Mouse (Mus musculus): ENCODE data around the gene Pitpnc1. TPM values are rescaled to one million over a fixed set of nuclear protein-coding genes. Genes with fewer than 3 reads are reported as not detected.

Gene Pitpnc1
- polyA plus RNA-seq, 1 experiment from 2014 or later = 46.7 TPM

GRCm38 (mm10) chr11:107410804-107411203, 59.7 kb downstream of the Pitpnc1 start:
- 84% methylated on average over 7 of the region's 7 CpGs for WGBS
- peaks cover 36% of the 10 kb centered on the region for H3K4me1 ChIP-seq
- no peaks in the 10 kb centered on the region for H3K27me3 ChIP-seq
- no peaks in the 10 kb centered on the region for H3K9me3 ChIP-seq
- H3K4me2 ChIP-seq (replicated peaks) = no peak overlapping the region
- H3K36me3 ChIP-seq = no peaks in the 10 kb centered on the region
- no peak overlapping the region for H3K9ac ChIP-seq (replicated peaks)
- no peak for ATAC-seq (replicated peaks)
- H3K4me3 ChIP-seq = no peak overlapping the region
- H3K27ac ChIP-seq (replicated peaks) = no peak overlapping the region

GRCm38 (mm10) chr11:107410090-107410732, 60.3 kb downstream of the Pitpnc1 start:
- no peak overlapping the region for H3K27ac ChIP-seq (replicated peaks)
- H3K9me3 ChIP-seq = no peaks in the 10 kb centered on the region
- H3K27me3 ChIP-seq = no peaks in the 10 kb centered on the region
- H3K4me3 ChIP-seq = no peak overlapping the region
- 77% methylated on average over 5 of the region's 5 CpGs for WGBS
- H3K36me3 ChIP-seq = no peaks in the 10 kb centered on the region
- H3K9ac ChIP-seq (replicated peaks) = no peak overlapping the region
- peaks cover 30% of the 10 kb centered on the region for H3K4me1 ChIP-seq
- no peak for ATAC-seq (replicated peaks)
- no peak overlapping the region for H3K4me2 ChIP-seq (replicated peaks)

- 94% methylated on average over 7 of the region's 7 CpGs for WGBS
- H3K27me3 ChIP-seq = no peaks in the 10 kb centered on the region
- H3K4me3 ChIP-seq = no peak overlapping the region
- H3K9ac ChIP-seq (replicated peaks) = no peak overlapping the region
- H3K27ac ChIP-seq (replicated peaks) = no peak overlapping the region
- no peaks in the 10 kb centered on the region for H3K9me3 ChIP-seq
- no peak for ATAC-seq (replicated peaks)
- no peaks in the 10 kb centered on the region for H3K36me3 ChIP-seq
- H3K4me1 ChIP-seq = peaks cover 18% of the 10 kb centered on the region
- H3K4me2 ChIP-seq (replicated peaks) = no peak overlapping the region
Observed at GRCm38 (mm10) chr11:107408886-107409285, 61.6 kb downstream of the Pitpnc1 start.

GRCm38 (mm10) chr11:107407698-107408097, 62.8 kb downstream of the Pitpnc1 start:
- Histone ChIP-seq H3K27me3 (no peaks in the 10 kb centered on the region), H3K4me3 (no peak overlapping the region), H3K36me3 (no peaks in the 10 kb centered on the region), H3K27ac (replicated peaks) (no peak overlapping the region), H3K4me2 (replicated peaks) (no peak overlapping the region), H3K4me1 (peaks cover 6% of the 10 kb centered on the region), H3K9ac (replicated peaks) (no peak overlapping the region), H3K9me3 (no peaks in the 10 kb centered on the region)
- ATAC-seq (replicated peaks) = no peak
- WGBS = 91% methylated on average over 9 of the region's 9 CpGs

GRCm38 (mm10) chr11:107405606-107406333, 64.7 kb downstream of the Pitpnc1 start:
- no peak for ATAC-seq (replicated peaks)
- Histone ChIP-seq H3K4me3 (no peak overlapping the region), H3K4me1 (no peaks in the 10 kb centered on the region), H3K9me3 (no peaks in the 10 kb centered on the region), H3K36me3 (no peaks in the 10 kb centered on the region), H3K9ac (replicated peaks) (no peak overlapping the region), H3K27me3 (no peaks in the 10 kb centered on the region), H3K27ac (replicated peaks) (no peak overlapping the region), H3K4me2 (replicated peaks) (no peak overlapping the region)
- WGBS = 94% methylated on average over 11 of the region's 11 CpGs

- H3K36me3 ChIP-seq = no peaks in the 10 kb centered on the region
- H3K4me3 ChIP-seq = no peak overlapping the region
- no peak overlapping the region for H3K27ac ChIP-seq (replicated peaks)
- H3K9me3 ChIP-seq = no peaks in the 10 kb centered on the region
- no peak overlapping the region for H3K4me2 ChIP-seq (replicated peaks)
- no peak for ATAC-seq (replicated peaks)
- no peak overlapping the region for H3K9ac ChIP-seq (replicated peaks)
- no peaks in the 10 kb centered on the region for H3K27me3 ChIP-seq
- 88% methylated on average over 10 of the region's 10 CpGs for WGBS
- H3K4me1 ChIP-seq = no peaks in the 10 kb centered on the region
Observed at GRCm38 (mm10) chr11:107403309-107403708, 67.2 kb downstream of the Pitpnc1 start.

- H3K36me3 ChIP-seq = no peaks in the 10 kb centered on the region
- H3K9me3 ChIP-seq = no peaks in the 10 kb centered on the region
- H3K4me3 ChIP-seq = no peak overlapping the region
- H3K27ac ChIP-seq (replicated peaks) = no peak overlapping the region
- no peak for ATAC-seq (replicated peaks)
- H3K4me2 ChIP-seq (replicated peaks) = no peak overlapping the region
- H3K9ac ChIP-seq (replicated peaks) = no peak overlapping the region
- WGBS = 94% methylated on average over 5 of the region's 5 CpGs
- H3K27me3 ChIP-seq = no peaks in the 10 kb centered on the region
- no peaks in the 10 kb centered on the region for H3K4me1 ChIP-seq
Observed at GRCm38 (mm10) chr11:107401839-107402590, 68.5 kb downstream of the Pitpnc1 start.

- no peak for ATAC-seq (replicated peaks)
- WGBS = 69% methylated on average over 7 of the region's 7 CpGs
- H3K4me2 ChIP-seq (replicated peaks) = no peak overlapping the region
- H3K27me3 ChIP-seq = no peaks in the 10 kb centered on the region
- no peaks in the 10 kb centered on the region for H3K4me1 ChIP-seq
- H3K9me3 ChIP-seq = no peaks in the 10 kb centered on the region
- H3K36me3 ChIP-seq = no peaks in the 10 kb centered on the region
- no peak overlapping the region for H3K27ac ChIP-seq (replicated peaks)
- H3K4me3 ChIP-seq = no peak overlapping the region
- no peak overlapping the region for H3K9ac ChIP-seq (replicated peaks)
Observed at GRCm38 (mm10) chr11:107400826-107401225, 69.7 kb downstream of the Pitpnc1 start.

- Histone ChIP-seq H3K36me3 (no peaks in the 10 kb centered on the region), H3K9ac (replicated peaks) (no peak overlapping the region), H3K27me3 (no peaks in the 10 kb centered on the region), H3K27ac (replicated peaks) (no peak overlapping the region), H3K4me3 (no peak overlapping the region), H3K4me2 (replicated peaks) (no peak overlapping the region), H3K9me3 (no peaks in the 10 kb centered on the region), H3K4me1 (no peaks in the 10 kb centered on the region)
- no peak for ATAC-seq (replicated peaks)
- 79% methylated on average over 10 of the region's 10 CpGs for WGBS
Observed at GRCm38 (mm10) chr11:107400005-107400404, 70.5 kb downstream of the Pitpnc1 start.

GRCm38 (mm10) chr11:107397326-107397998, 73.0 kb downstream of the Pitpnc1 start:
- no peak overlapping the region for H3K27ac ChIP-seq (replicated peaks)
- H3K9ac ChIP-seq (replicated peaks) = no peak overlapping the region
- no peak for ATAC-seq (replicated peaks)
- H3K36me3 ChIP-seq = no peaks in the 10 kb centered on the region
- H3K4me3 ChIP-seq = no peak overlapping the region
- H3K9me3 ChIP-seq = no peaks in the 10 kb centered on the region
- H3K4me2 ChIP-seq (replicated peaks) = no peak overlapping the region
- peaks cover 9% of the 10 kb centered on the region for H3K4me1 ChIP-seq
- no peaks in the 10 kb centered on the region for H3K27me3 ChIP-seq
- WGBS = 73% methylated on average over 10 of the region's 10 CpGs

- Histone ChIP-seq H3K36me3 (no peaks in the 10 kb centered on the region), H3K27me3 (no peaks in the 10 kb centered on the region), H3K4me1 (peaks cover 30% of the 10 kb centered on the region), H3K9ac (replicated peaks) (no peak overlapping the region), H3K4me3 (no peak overlapping the region), H3K4me2 (replicated peaks) (no peak overlapping the region), H3K27ac (replicated peaks) (no peak overlapping the region), H3K9me3 (no peaks in the 10 kb centered on the region)
- 82% methylated on average over 3 of the region's 3 CpGs for WGBS
- no peak for ATAC-seq (replicated peaks)
Observed at GRCm38 (mm10) chr11:107394245-107394644, 76.3 kb downstream of the Pitpnc1 start.

GRCm38 (mm10) chr11:107393828-107394165, 76.7 kb downstream of the Pitpnc1 start:
- no peaks in the 10 kb centered on the region for H3K9me3 ChIP-seq
- 71% methylated on average over 12 of the region's 12 CpGs for WGBS
- peaks cover 34% of the 10 kb centered on the region for H3K4me1 ChIP-seq
- H3K27ac ChIP-seq (replicated peaks) = no peak overlapping the region
- H3K4me2 ChIP-seq (replicated peaks) = no peak overlapping the region
- H3K4me3 ChIP-seq = no peak overlapping the region
- no peak overlapping the region for H3K9ac ChIP-seq (replicated peaks)
- H3K27me3 ChIP-seq = no peaks in the 10 kb centered on the region
- H3K36me3 ChIP-seq = no peaks in the 10 kb centered on the region
- no peak for ATAC-seq (replicated peaks)

Data from forebrain, embryonic 15.5 days (tissue).